Mouse (Mus musculus) hindbrain, embryonic 12.5 days (tissue): ENCODE data around the gene Pdcd2. TPM values are rescaled to one million over a fixed set of nuclear protein-coding genes. Genes with fewer than 3 reads are reported as not detected.
A peak's percentile ranks its signal among the peaks of the same experiment; 100 is the strongest.

ENCODE experiments used
- ATAC-seq: fragments of 200-750 bp; cut with Nextera tagmentation; 2 replicates; pipeline ENCODE4 v1.8.0; 2017; ENCODE audit warnings: moderate TSS enrichment; ENCODE audit not compliant: low FRiP score
- H3K27ac ChIP-seq: fragments of 300-500 bp; sonication (generic); 2 replicates; pipeline ENCODE4 v1.5.1; 2016; ENCODE audit warnings: mild to moderate bottlenecking
- H3K27me3 ChIP-seq: fragments of 300-500 bp; sonication (generic); 2 replicates; pipeline ENCODE4 v1.6.1; 2016; ENCODE audit warnings: mild to moderate bottlenecking
- H3K36me3 ChIP-seq: fragments of 300-500 bp; sonication (generic); 2 replicates; pipeline ENCODE4 v1.6.1; 2016; ENCODE audit warnings: mild to moderate bottlenecking
- H3K4me1 ChIP-seq: fragments of 300-500 bp; sonication (generic); 2 replicates; pipeline ENCODE4 v1.6.1; 2016
- H3K4me2 ChIP-seq: fragments of 300-500 bp; sonication (generic); replicated peaks from 2 replicates; pipeline ENCODE4 v1.6.1; 2016; ENCODE audit warnings: mild to moderate bottlenecking
- H3K4me3 ChIP-seq: fragments of 300-500 bp; sonication (generic); 2 replicates; pipeline ENCODE4 v1.5.1; 2016; ENCODE audit warnings: mild to moderate bottlenecking
- H3K9ac ChIP-seq: fragments of 300-500 bp; sonication (generic); 2 replicates; pipeline ENCODE4 v1.6.1; 2016; ENCODE audit warnings: mild to moderate bottlenecking, moderate library complexity
- H3K9me3 ChIP-seq: fragments of 300-500 bp; sonication (generic); replicated peaks from 2 replicates; pipeline ENCODE4 v1.6.1; 2016; ENCODE audit warnings: mild to moderate bottlenecking
- WGBS: fragments of 180-500 bp; shearing (Covaris S2); methylation state at CpG from one replicate; pipeline ENCODE4 v1.1.7; 2016; 5-methylcytosine and 5-hydroxymethylcytosine counted together
- polyA plus RNA-seq: library from polyadenylated mRNA; unstranded; fragments of >200 nt; fragmentation: Nextera tagmentation; extraction: Ambion mirVana; gene quantifications from 2 replicates; pipeline ENCODE4 v1.2.1, GENCODE M21; 2016

Pdcd2 gene
- polyA plus RNA-seq, 1 experiment from 2014 or later: 67.4 TPM

DNA sequence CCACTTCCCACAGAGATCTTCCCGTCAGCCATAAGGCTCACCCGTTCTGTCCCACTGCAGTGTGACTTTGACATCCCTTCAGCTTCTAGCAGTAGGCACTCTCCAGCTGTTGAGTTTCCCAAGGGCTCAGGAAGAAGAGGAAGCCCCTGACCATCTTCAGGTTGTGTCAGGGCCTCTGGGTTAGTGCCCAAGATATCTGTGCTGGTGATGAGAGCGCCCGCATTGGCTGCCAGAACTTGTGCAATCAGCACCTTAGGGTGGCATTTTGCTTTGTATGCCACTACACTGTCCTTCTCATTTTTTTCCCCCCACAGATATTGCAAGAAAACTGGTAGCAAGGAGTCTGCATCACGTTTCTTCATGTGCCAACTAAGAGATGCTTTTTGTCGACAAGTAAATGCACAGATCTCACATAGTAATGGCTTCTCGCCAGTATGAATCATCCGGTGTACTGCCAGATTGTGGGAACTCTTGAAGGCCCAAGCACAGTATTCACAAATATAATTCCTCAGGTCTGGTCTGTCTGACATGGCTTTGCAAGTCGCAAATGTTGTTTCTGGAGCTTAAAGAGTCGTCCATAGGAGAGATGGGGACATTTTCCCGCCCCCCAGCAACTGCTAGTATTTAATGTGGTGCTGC is 8.2 kb upstream of the Pdcd2 start:
- Histone ChIP-seq H3K27ac (no peak overlapping the region), H3K4me2 (no peak overlapping the region), H3K9me3 (no peaks in the 10 kb centered on the region), H3K9ac (no peak overlapping the region), H3K27me3 (peaks cover 18% of the 10 kb centered on the region), H3K4me1 (no peaks in the 10 kb centered on the region), H3K4me3 (no peak overlapping the region), H3K36me3 (no peaks in the 10 kb centered on the region)
- no peak for ATAC-seq
- WGBS: 68% methylated on average over 11 of the region's 11 CpGs

DNA sequence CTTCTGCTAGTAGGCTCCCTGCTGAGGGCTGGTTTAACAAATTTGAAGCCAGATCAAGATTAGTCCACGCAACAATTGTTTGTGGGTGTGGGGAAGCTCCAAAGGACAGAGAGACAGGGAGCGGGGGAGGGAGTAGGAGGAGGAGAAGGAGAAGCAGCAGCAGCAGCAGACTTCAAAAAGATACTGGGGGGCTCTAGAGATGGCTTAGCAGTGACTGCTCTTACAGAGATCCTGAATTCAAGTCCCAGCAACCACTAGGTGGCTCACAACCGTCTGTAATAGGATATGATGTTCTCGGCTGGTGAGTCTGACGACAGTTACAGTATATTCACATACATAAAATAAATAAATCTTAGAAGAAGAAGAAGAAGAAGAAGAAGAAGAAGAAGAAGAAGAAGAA is 3.0 kb upstream of the Pdcd2 start:
- Histone ChIP-seq H3K4me1 (peaks cover 14% of the 10 kb centered on the region), H3K4me2 (no peak overlapping the region), H3K27me3 (peaks cover 5% of the 10 kb centered on the region), H3K9me3 (no peaks in the 10 kb centered on the region), H3K4me3 (no peak overlapping the region), H3K27ac (no peak overlapping the region), H3K36me3 (peaks cover 4% of the 10 kb centered on the region; the same call in 1 of the 2 replicates), H3K9ac (no peak overlapping the region)
- WGBS: 6% methylated on average over 5 of the region's 5 CpGs
- no peak for ATAC-seq

DNA sequence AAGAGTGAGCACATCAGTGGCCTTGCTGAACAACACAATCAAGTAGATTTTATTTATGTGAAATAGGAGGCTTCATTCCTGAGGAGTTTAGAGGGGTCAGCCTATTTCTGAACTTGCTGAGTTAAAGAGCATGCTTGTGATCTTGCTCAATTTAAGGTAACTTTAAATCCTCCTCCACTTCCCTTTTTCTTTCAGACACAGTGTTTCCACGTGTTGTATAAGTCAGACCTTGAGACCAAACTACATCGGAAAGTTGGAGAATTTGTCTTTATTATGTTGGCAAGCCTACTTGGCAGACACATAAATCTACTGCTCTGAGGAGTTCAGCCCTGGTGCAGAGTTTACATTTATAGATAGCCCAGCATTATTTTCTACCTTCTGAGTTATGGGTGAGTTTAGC is 1.8 kb upstream of the Pdcd2 start:
- Histone ChIP-seq H3K4me1 (peaks cover 14% of the 10 kb centered on the region), H3K4me3 (no peak overlapping the region), H3K36me3 (peaks cover 15% of the 10 kb centered on the region), H3K9ac (no peak overlapping the region), H3K4me2 (no peak overlapping the region), H3K27ac (no peak overlapping the region), H3K27me3 (no peaks in the 10 kb centered on the region), H3K9me3 (no peaks in the 10 kb centered on the region)
- 87% methylated on average over 2 of the region's 2 CpGs for WGBS
- ATAC-seq: no peak

DNA sequence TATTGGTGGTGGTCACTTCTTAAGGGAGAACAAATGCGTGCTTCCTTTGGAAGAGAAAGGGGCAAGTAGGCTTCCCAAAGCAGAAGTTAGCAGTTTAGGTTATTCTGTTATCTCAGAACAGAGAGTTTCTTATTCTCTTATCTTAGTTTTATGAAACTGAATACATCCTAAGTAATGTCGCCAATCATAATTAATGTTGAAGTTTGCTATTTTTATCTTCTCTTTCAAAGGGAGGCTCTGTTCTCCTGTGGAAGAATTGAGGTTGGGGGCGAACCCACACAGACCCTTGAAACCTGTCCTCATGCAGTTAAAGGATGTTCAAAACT is 673 bp upstream of the Pdcd2 start:
- Histone ChIP-seq H3K27ac (peak overlapping the region; percentile 89; the same call in 1 of the 2 replicates), H3K4me3 (peak overlapping the region; percentile 94), H3K36me3 (peaks cover 17% of the 10 kb centered on the region), H3K4me1 (peaks cover 14% of the 10 kb centered on the region), H3K9ac (peak overlapping the region; percentile 92), H3K4me2 (peak overlapping the region; percentile 72), H3K27me3 (no peaks in the 10 kb centered on the region), H3K9me3 (no peaks in the 10 kb centered on the region)
- 59% methylated on average over 3 of the region's 3 CpGs for WGBS
- no peak for ATAC-seq

DNA sequence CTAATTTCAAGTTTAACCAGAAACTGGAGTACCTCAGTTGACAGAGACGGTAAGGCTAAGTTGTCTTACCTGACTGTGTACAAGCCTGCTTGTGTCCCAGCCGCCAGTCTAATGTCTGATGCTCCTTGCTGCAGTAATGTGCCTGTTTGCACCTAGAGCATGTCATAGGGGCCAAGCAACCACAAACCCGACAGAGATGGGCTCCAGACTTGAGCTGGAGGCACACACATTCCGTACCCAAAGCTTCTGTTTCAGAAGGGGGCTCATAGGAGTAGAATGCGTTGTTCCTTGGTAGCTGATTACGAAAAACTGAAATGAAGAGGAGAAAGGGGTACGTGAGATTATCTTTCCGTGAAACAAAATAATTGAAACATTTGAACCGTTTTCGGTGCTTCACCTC is 797 bp downstream of the Pdcd2 start:
- Histone ChIP-seq H3K27me3 (no peaks in the 10 kb centered on the region), H3K9me3 (no peaks in the 10 kb centered on the region), H3K4me2 (peak overlapping the region; percentile 72), H3K4me3 (peak overlapping the region; percentile 94), H3K9ac (peak overlapping the region; percentile 92), H3K36me3 (peaks cover 29% of the 10 kb centered on the region), H3K4me1 (peaks cover 14% of the 10 kb centered on the region), H3K27ac (no peak overlapping the region)
- no peak for ATAC-seq
- WGBS: 16% methylated on average over 10 of the region's 10 CpGs

DNA sequence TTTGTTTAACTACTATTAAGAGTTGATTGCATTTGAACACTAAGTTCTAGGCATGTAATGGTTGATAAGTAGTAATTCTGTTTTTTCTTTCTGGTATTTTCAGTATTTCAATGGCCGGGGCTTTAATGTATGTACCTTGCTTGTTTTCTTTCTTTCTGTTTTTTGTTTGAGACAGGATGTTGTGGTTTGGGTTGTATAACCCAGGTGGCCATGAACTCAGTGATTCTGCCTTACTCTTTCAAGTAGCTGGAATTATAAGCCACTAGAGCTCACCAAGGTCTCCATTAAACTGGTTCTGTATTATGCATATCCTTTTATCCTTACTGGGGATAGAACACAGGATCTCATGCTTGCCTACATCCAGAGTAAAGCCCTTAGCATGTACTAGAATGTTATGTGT is 8.3 kb downstream of the Pdcd2 start:
- ATAC-seq: no peak

DNA sequence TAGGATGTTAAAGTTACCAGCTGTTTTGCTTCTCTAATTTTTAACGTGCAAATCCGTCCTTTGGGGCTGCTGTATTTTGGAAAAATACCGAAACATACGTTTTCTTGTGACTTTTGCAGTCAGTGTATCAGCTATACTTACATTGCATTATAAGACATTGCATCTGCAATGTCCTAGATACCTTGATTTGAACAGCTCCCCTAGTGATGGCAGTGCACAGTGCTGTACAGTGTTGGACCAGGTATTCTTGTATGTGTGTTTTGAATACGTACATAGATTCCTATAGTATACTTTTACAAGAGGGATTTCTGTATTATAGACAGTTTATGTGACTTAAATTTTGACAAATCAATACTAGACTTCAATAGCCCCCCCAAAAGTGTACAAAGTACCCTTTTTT is 8.9 kb downstream of the Pdcd2 start:
- WGBS: 91% methylated on average over 5 of the region's 5 CpGs

More for the DNA sequence above, 8.3 kb downstream of the Pdcd2 start:
- no peaks in the 10 kb centered on the region for H3K9me3 ChIP-seq
- H3K36me3 ChIP-seq: peaks cover 85% of the 10 kb centered on the region
- no peaks in the 10 kb centered on the region for H3K27me3 ChIP-seq
- no peak overlapping the region for H3K4me2 ChIP-seq
- no peak overlapping the region for H3K27ac ChIP-seq
- H3K4me3 ChIP-seq: no peak overlapping the region
- H3K4me1 ChIP-seq: no peaks in the 10 kb centered on the region
- WGBS: 86% methylated on average over 1 of the region's 1 CpGs
- no peak overlapping the region for H3K9ac ChIP-seq

DNA sequence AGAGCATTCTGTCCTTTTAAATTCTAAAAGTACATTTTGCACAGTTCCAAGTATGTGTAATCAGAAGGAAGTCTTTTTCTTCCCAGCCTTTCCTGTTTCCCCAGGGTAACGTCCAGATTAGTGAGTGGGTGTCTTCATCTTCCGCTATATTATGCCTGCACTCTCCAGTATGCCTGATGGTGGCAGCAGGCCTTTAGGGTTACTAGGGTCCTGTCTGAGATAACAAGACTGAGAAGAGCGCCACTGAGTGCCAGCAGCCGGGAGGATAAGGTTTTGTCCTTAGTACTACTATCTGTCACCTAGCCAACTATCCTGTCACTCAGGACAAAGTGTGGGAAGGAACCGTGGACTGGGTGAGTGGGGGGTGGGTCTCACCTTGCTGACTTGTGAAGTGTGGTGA is 9.3 kb downstream of the Pdcd2 start:
- no peak for ATAC-seq
- Histone ChIP-seq H3K27me3 (no peaks in the 10 kb centered on the region), H3K9ac (no peak overlapping the region), H3K36me3 (peaks cover 87% of the 10 kb centered on the region), H3K4me3 (no peak overlapping the region), H3K27ac (no peak overlapping the region), H3K4me2 (no peak overlapping the region), H3K4me1 (no peaks in the 10 kb centered on the region), H3K9me3 (no peaks in the 10 kb centered on the region)
- WGBS: 76% methylated on average over 5 of the region's 5 CpGs

More for the DNA sequence above, 8.9 kb downstream of the Pdcd2 start:
- no peak overlapping the region for H3K4me2 ChIP-seq
- H3K9me3 ChIP-seq: no peaks in the 10 kb centered on the region
- H3K27me3 ChIP-seq: no peaks in the 10 kb centered on the region
- H3K9ac ChIP-seq: no peak overlapping the region
- ATAC-seq: no peak
- H3K4me1 ChIP-seq: no peaks in the 10 kb centered on the region
- H3K27ac ChIP-seq: no peak overlapping the region
- H3K4me3 ChIP-seq: no peak overlapping the region
- peaks cover 90% of the 10 kb centered on the region for H3K36me3 ChIP-seq

DNA sequence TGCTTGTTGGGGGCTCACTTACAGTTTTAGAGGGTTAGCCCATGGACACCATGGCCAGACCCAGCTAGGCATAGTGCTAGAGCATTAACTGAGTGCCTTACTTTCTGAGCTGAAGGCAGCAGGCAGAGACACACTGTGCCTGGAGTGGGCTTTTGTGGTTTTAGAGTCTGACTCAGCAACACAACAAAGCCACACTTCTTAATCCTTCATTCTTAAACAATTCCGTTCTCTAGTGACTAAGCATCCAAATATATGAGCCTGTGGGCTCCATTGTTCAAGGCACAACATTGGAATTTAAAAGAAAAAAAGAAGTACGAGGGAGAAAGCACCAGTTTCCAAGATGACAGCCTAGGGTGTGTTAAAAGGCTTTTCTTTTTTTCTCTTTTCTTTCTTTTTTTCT is 16.4 kb downstream of the Pdcd2 start:
- ATAC-seq: no peak
- H3K36me3 ChIP-seq: peaks cover 92% of the 10 kb centered on the region
- H3K9me3 ChIP-seq: no peaks in the 10 kb centered on the region; the same call in 1 of the 2 replicates
- no peak overlapping the region for H3K4me3 ChIP-seq
- no peaks in the 10 kb centered on the region for H3K4me1 ChIP-seq
- H3K4me2 ChIP-seq: no peak overlapping the region
- no peaks in the 10 kb centered on the region for H3K27me3 ChIP-seq
- H3K9ac ChIP-seq: no peak overlapping the region
- no peak overlapping the region for H3K27ac ChIP-seq
- WGBS: 81% methylated on average over 2 of the region's 2 CpGs

DNA sequence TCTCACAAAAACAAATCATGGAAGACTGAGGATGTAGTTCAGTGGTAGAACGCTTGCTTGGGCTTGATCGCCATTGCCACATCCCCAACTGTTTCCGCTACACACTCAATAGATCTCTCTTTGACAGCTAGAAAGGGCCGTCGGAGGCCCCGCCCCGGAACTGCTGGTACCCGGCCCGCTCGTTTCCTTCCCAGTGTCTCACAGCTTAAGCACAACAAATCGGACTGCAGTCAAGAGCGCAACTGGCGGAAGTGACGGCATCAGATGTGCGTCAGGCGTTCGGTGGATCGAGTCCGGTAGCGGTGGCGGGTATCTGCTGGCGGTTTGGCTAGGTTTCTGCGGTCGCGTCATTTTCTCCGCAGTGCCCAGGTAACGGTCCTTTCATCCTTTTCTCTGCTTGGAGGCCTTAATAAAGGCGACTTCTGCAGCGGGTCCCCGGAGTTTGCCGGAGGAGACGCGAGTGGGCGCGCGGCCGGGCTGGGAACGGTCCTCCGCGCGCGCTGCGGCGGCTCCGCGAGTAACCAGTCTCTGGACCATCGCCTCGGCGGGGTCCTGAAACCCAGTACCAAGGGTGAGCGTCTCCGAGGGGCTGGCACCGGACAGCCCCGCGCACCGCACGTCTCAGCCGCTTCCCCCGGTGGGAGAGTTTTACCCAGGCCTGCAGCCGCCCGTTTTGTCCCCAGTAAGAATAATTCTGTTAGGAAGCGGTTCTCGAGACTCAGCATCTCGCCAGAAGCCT is 27.3 kb downstream of the Pdcd2 start, which contains the start of the genes Psmb1 and Tbp:
TSS of gene Psmb1 (minus strand) at position 96 of the 739 bp plus-strand sequence.
TSS of gene Tbp (plus strand) at position 233 of the 739 bp plus-strand sequence.
- no peaks in the 10 kb centered on the region for H3K9me3 ChIP-seq
- peaks cover 15% of the 10 kb centered on the region for H3K36me3 ChIP-seq
- WGBS: under 1% methylated on average over 63 of the region's 63 CpGs
- H3K9ac ChIP-seq: peak within 1 kb of the TSS; percentile 84
- H3K4me3 ChIP-seq: peak within 1 kb of the TSS; percentile 96
- peaks cover 35% of the 10 kb centered on the region for H3K4me1 ChIP-seq
- peak; percentile 94 for ATAC-seq
- H3K27me3 ChIP-seq: no peaks in the 10 kb centered on the region
- peak within 1 kb of the TSS; percentile 96 for H3K27ac ChIP-seq
- H3K4me2 ChIP-seq: peak within 1 kb of the TSS; percentile 81

DNA sequence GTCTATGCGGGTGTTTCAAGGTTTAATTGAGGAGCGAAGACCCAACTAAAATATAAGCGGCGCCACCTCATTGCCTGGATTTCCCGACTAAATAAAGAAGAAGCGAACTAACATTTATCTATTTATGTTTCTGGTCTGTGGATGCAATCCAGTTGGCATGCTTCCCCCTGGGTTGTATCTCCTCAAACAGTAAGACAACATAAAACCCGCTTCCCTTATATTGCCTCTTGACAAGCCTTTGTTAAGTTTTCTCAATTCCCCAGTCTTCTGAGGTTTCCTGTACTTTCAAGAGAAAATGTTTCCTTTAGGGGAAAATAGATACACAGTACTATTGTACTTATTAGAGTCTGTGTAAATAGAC is 28.4 kb downstream of the Pdcd2 start:
- WGBS: 41% methylated on average over 7 of the region's 7 CpGs
- Histone ChIP-seq H3K9me3 (no peaks in the 10 kb centered on the region), H3K9ac (peak overlapping the region; percentile 80; the same call in 1 of the 2 replicates), H3K36me3 (peaks cover 9% of the 10 kb centered on the region), H3K27me3 (no peaks in the 10 kb centered on the region), H3K27ac (0 out of 2 replicates have a peak overlapping the region, but pooled peaks have one; percentile 96), H3K4me3 (peak overlapping the region; percentile 93), H3K4me1 (peaks cover 38% of the 10 kb centered on the region), H3K4me2 (peak overlapping the region; percentile 81)
- ATAC-seq: no peak

DNA sequence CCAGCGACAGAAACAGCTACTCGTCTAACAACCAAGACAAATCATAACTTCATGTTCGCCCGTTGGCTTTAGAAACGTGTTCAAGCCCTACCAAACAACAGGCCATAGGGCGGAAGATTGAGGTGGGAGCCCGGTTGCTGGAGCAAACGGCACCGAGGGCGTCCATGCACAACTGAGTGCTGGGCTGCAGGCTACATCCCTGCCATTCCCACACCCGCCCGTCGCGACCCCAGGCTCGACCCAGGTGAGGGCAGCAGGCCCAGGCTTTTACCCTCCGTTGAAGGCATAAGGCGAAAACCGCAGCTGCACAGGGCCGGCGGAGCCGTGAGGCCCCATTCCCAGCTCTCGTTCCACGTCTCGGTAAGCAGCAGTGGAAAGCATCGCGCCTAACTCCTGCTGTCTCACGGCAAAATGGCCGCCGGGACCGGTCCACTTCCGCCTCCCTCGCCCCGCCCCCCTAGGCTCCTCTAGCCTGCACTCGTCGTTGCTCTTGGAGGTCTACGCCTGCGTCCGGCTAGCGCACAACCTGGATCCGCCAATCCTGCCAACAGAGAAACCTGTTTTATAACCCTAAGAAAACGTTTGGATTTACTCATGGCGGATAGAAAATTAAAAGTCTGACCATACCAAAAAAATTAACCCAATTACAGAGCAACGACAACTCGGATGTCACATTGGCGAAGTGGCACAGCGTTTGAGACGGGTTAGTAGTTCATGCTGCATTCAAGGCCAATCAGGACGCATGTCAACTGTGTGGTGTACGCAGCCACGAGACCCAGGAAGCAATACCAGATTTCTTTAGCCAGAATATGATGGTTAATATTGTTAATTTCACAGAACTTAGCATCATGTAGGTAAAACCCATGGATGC is 29.0 kb downstream of the Pdcd2 start:
- WGBS: under 1% methylated on average over 50 of the region's 50 CpGs
- Histone ChIP-seq H3K36me3 (peaks cover 13% of the 10 kb centered on the region), H3K27me3 (no peaks in the 10 kb centered on the region), H3K4me2 (peak overlapping the region; percentile 81), H3K9ac (peak overlapping the region; percentile 80), H3K4me1 (peaks cover 38% of the 10 kb centered on the region), H3K27ac (peak overlapping the region; percentile 96), H3K4me3 (peak overlapping the region; percentile 93), H3K9me3 (no peaks in the 10 kb centered on the region)
- ATAC-seq: peak; percentile 96
